Mouse (Mus musculus) midbrain, embryonic 15.5 days (tissue): ENCODE results near the gene Trir. TPM values are rescaled to one million over a fixed set of nuclear protein-coding genes. Genes with fewer than 3 reads are reported as not detected.

Experiments
- ATAC-seq: fragments of 200-750 bp; cut with Nextera tagmentation; replicated peaks from 2 replicates; pipeline ENCODE4 v1.8.0; 2017; ENCODE audit warnings: moderate TSS enrichment
- H3K27ac ChIP-seq: fragments of 300-500 bp; sonication (generic); 2 replicates; pipeline ENCODE4 v1.5.1; 2015; ENCODE audit warnings: mild to moderate bottlenecking, inconsistent platforms
- H3K27me3 ChIP-seq: fragments of 300-500 bp; sonication (generic); replicated peaks from 2 replicates; pipeline ENCODE4 v1.6.1; 2015; ENCODE audit warnings: inconsistent platforms
- H3K36me3 ChIP-seq: fragments of 300-500 bp; sonication (generic); replicated peaks from 2 replicates; pipeline ENCODE4 v1.6.1; 2015; ENCODE audit warnings: inconsistent platforms
- H3K4me1 ChIP-seq: fragments of 300-500 bp; sonication (generic); 2 replicates; pipeline ENCODE4 v1.6.1; 2015; ENCODE audit warnings: inconsistent platforms
- H3K4me2 ChIP-seq: fragments of 300-500 bp; sonication (generic); 2 replicates; pipeline ENCODE4 v1.6.1; 2015; ENCODE audit warnings: inconsistent platforms, mild to moderate bottlenecking, moderate library complexity
- H3K4me3 ChIP-seq: fragments of 300-500 bp; sonication (generic); 2 replicates; pipeline ENCODE4 v1.5.1; 2015; ENCODE audit warnings: mild to moderate bottlenecking, inconsistent platforms
- H3K9ac ChIP-seq: fragments of 300-500 bp; sonication (generic); 2 replicates; pipeline ENCODE4 v1.6.1; 2015; ENCODE audit warnings: mild to moderate bottlenecking, inconsistent platforms
- H3K9me3 ChIP-seq: fragments of 300-500 bp; sonication (generic); 2 replicates; pipeline ENCODE4 v1.6.1; 2016; ENCODE audit warnings: inconsistent platforms
- WGBS: fragments of 180-500 bp; shearing (Covaris S2); methylation state at CpG from one replicate; pipeline ENCODE4 v1.1.7; 2015; ENCODE audit warnings: mixed read lengths; 5-methylcytosine and 5-hydroxymethylcytosine counted together
- polyA plus RNA-seq: library from polyadenylated mRNA; unstranded; fragments of >200 nt; fragmentation: Nextera tagmentation; extraction: Ambion mirVana; gene quantifications from 2 replicates; pipeline ENCODE4 v1.2.1, GENCODE M21; 2015

Trir gene
- 121 and 124 TPM in 2 replicates for polyA plus RNA-seq

DNA sequence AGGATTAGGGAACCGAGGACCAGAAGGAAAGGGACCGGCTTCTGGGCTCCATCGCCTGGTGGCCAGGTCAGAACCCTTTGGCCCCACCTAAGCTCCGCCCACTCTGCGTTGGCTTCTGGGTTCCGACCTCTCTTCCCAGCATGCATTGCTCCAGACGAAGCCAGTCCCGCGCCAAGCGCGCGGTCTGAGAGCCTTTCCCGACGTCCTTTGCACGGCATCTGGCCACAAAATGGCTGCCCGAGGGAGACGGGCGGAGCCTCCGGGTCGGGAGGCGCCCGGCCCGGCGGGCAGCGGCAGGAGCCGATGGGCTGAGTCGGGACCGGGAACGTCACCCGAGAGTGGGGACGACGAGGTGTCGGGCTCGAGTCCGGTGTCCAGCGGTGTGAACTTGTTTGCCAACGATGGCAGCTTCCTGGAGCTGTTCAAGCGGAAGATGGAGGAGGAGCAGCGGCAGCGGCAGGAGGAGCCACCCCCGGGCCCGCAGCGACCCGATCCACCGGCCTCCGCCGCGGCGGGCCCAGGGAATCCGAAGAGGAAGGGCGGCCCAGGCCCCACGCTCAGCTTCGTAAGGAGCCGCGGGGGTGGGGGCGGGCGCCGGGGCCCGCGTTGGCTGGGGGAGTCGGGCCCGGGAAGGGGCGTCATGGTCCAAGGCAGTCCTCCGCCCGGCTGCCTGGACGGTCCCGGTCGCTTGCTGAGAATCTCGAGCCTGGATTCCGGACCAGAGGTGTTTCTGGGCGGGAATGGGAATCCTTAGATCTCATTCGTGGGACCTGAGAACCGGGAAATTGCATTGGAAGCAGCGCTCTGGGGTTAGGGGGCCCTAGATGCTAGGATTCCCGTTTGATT, at the start of gene Trir:
Gene Trir (plus strand): TSS at position 154 of the 846 bp plus-strand sequence.
- Histone ChIP-seq H3K27me3 (no peaks in the 10 kb centered on the region), H3K4me1 (peaks cover 40% of the 10 kb centered on the region), H3K9me3 (no peaks in the 10 kb centered on the region), H3K4me2 (peak within 1 kb of the TSS; percentile 84), H3K36me3 (peaks cover 21% of the 10 kb centered on the region), H3K9ac (peak within 1 kb of the TSS; percentile 96), H3K4me3 (peak within 1 kb of the TSS; percentile 93), H3K27ac (peak within 1 kb of the TSS; percentile 90)
- ATAC-seq, result peak; percentile 75
- under 1% methylated on average over 71 of the region's 75 CpGs for WGBS

DNA sequence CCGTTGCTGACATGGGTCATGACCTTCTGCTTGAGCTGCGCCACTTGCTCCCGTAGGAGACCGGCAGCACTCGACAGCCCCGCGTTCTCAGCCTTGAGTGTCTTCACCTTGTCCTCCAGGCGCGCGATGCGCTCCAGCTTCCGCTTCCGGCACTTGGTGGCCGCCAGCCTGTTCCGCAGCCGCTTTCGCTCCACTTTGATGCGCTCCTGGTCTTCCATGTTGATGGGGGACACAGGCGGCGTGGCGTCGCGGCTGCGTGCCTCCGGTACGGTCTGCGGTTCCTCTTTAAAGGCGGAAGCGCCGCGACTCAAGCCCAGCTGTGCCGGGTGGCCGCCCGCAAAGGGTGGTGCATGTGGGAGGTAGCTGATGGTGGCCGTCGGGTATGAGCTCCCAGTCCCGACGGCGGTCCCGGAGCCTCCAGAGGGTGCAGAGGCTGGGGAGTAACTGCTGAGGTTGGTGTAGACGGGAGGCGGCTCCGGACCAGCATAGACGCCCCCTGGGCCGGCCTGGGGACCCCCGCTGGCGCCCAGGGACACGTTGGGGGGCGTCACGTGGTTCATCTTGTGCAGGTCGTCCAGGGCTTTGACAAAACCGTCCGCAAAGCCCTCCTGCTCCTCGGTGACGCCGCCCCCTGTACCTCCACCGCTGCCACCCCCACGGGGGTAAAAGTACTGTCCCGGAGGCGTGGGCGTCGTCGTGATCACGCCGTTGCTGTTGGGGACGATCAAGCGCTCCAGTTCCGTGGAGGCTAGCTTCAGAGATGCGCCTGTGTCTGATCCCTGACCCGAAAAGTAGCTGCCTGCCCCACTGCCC, 49.0 kb upstream of the Trir start:
- Histone ChIP-seq H3K9me3 (no peaks in the 10 kb centered on the region), H3K27me3 (peaks cover 18% of the 10 kb centered on the region), H3K4me1 (peaks cover 64% of the 10 kb centered on the region), H3K27ac (no peak overlapping the region; the same call in 1 of the 2 replicates), H3K4me2 (peak overlapping the region; percentile 100), H3K4me3 (peak overlapping the region; percentile 55), H3K9ac (peak overlapping the region; percentile 63), H3K36me3 (peaks cover 10% of the 10 kb centered on the region)
- no peak for ATAC-seq
- WGBS, result under 1% methylated on average over 70 of the region's 70 CpGs

DNA sequence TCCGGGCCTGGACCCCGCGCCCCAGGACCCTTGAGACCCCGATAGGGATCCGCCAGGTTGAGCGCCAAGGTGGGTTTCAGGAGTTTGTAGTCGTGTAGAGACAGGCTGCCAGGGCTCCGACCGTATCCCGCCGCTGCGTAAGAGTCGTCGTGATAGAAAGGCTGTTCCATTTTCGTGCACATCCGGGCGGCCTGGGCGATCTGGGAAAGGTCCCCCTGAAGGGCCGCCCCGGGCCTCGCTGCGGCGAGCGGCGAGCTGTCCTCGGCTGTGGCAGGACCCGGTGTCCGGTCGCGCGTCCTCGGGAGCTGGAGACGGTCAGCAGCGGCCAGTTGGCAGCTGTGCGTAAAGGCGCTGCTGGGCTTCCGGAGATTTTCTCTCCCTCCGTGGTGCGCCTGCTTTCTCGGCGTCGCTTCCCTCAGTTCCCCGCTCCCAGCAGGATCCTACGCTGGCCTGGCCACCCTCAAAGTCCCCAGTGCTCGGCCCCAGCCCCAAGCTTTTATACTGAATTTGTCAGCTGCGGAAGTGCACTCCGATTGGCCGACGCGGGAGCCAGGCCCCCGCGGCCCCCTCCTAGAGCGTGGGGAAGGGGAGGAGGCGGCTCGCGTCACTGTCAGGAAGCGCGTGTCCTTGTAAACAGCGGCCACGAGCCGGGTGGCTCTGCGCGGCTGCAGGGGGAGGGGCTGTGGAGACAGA, 48.2 kb upstream of the Trir start, which contains the start of gene Junb:
Gene Junb (minus strand): TSS at position 471 of the 693 bp plus-strand sequence.
- peak within 1 kb of the TSS; percentile 55 for H3K4me3 ChIP-seq
- under 1% methylated on average over 63 of the region's 63 CpGs for WGBS
- peak; percentile 41 for ATAC-seq
- H3K9me3 ChIP-seq, result no peaks in the 10 kb centered on the region
- H3K36me3 ChIP-seq, result peaks cover 4% of the 10 kb centered on the region; the same call in 1 of the 2 replicates
- H3K27ac ChIP-seq, result peak within 1 kb of the TSS; percentile 64
- peak within 1 kb of the TSS; percentile 100 for H3K4me2 ChIP-seq
- H3K9ac ChIP-seq, result peak within 1 kb of the TSS; percentile 63
- peaks cover 64% of the 10 kb centered on the region for H3K4me1 ChIP-seq
- peaks cover 18% of the 10 kb centered on the region for H3K27me3 ChIP-seq

DNA sequence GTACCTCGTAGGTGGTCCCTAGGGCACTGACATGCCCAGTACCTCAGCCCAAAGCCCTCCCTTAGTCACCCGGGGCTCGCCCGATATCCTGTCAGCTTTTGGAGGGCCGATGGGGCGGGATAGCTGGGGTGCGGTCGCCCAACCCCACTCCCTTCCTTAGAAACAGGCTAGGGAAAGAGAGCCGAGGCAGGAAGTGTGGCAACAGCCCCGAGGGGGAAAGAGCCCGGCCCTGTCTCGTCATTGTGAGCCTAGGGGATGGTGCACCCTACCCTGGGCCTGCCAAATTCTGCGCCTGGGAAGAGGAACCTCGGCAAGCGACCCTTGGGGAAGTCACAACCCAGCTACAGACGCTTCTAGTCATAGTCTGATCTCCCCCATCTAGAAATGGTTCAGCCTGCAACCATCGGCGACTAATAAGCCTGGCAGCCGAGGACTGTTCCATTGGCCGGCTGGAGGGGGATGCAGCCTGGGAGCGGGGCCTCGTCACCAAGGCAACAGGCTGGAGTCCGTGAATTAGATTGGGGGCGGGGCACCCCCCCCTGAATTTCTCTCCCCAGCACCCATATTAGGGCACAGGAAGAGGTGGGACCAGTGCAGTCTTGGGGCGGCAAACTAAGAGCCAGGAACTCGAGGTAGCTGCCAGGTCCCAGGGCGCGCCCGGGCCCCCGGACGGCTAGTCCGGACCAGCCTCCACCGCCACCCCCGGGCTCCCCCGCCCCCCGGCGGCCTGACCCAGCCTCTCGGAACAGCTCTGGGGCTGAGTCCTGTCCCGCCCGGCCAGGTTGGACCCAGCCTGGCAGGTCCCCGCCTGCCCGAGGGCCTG, 46.8 kb upstream of the Trir start:
- Histone ChIP-seq H3K4me2 (peak overlapping the region; percentile 100), H3K9me3 (no peaks in the 10 kb centered on the region), H3K4me1 (peaks cover 68% of the 10 kb centered on the region), H3K27ac (peak overlapping the region; percentile 45), H3K9ac (peak overlapping the region; percentile 30), H3K4me3 (peak overlapping the region; percentile 31), H3K27me3 (peaks cover 28% of the 10 kb centered on the region), H3K36me3 (no peaks in the 10 kb centered on the region)
- peak; percentile 34 for ATAC-seq
- 3% methylated on average over 40 of the region's 42 CpGs for WGBS

DNA sequence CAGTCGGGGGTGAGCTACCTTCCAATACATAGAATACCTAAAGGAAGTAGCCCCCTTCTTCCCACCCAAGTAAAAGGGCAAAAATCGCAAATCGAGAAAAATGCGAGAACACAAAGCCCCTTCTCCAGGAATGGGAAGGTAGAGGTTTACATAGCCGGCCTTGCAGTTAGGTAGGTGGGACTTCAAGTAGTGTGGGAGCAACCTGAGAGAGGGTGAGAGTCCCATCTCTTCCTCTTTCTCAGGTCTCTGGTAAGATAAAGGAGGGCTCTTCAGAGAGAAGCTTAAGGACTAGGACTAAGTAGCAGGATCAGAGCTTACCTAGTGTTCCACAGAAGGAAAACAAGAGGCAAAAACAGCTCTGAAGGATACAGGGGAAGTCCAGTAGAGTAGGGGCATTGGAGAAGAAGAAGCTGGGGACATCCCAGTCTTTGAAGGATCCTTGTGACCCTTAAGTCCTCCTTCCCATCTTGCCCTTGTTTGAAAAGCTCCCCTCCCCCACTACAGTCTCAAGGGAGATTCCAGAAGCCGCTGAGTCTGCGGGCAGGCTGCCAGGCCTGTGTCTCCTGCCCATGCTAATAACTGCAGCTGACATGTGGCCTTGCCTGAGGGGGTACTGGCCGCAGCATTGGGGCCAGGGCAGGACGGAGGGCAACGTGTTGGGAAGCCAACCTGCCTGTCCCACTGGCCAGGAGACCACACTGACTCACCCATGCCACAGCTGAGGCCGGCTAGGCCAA, 45.8 kb upstream of the Trir start:
- Histone ChIP-seq H3K36me3 (no peaks in the 10 kb centered on the region), H3K4me1 (peaks cover 69% of the 10 kb centered on the region), H3K27ac (peak overlapping the region; percentile 45), H3K9ac (peak overlapping the region; percentile 30; the same call in 1 of the 2 replicates), H3K9me3 (no peaks in the 10 kb centered on the region), H3K4me2 (peak overlapping the region; percentile 100; the same call in 1 of the 2 replicates), H3K27me3 (peaks cover 28% of the 10 kb centered on the region), H3K4me3 (no peak overlapping the region)
- ATAC-seq, result no peak
- WGBS, result 33% methylated on average over 11 of the region's 11 CpGs

DNA sequence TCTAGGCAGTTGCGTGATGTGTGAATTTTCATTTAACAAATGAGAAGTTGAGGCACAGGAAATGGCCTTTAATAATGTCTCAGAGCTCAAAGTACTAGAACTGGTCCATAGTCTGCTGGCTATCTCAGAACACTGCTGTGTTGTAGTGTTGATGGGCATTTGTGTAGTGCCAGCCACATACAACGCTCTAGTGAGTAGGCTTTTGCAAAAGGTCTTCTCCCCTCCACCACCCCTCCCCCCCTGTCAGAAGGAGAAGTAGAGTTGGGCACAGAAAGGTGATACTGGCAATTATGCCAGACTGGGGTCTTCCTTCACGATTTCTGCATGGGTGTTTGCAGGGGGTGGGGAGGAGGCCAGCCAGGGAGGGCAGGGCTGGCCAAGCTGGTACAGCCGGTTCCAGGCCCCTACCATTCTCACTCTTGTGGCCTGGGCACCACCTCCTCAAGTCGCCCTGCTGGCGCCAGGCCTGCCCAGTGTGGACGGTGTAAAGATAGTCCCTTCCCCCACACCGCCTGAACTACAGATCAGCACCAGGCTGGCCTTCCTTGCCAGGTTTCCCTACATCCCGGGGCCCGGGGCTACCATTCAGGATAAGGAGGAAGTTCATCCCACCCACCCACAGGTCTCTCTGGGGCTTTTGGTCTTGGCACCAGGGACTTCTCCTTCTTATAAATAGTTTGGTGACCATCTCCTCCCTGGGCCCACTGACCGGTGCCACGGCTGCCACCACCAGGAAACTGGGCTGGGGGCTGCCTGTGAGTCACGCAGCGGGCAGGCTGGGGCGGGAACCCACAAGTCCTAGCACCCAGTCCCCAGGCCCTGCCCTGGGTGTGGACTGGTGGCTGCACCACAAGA, 44.8 kb upstream of the Trir start:
- WGBS, result 87% methylated on average over 15 of the region's 15 CpGs
- H3K4me2 ChIP-seq, result no peak overlapping the region
- H3K27ac ChIP-seq, result no peak overlapping the region
- ATAC-seq, result no peak
- H3K9ac ChIP-seq, result no peak overlapping the region
- H3K4me3 ChIP-seq, result no peak overlapping the region
- peaks cover 29% of the 10 kb centered on the region for H3K27me3 ChIP-seq
- H3K4me1 ChIP-seq, result peaks cover 67% of the 10 kb centered on the region
- H3K9me3 ChIP-seq, result no peaks in the 10 kb centered on the region
- no peaks in the 10 kb centered on the region for H3K36me3 ChIP-seq

DNA sequence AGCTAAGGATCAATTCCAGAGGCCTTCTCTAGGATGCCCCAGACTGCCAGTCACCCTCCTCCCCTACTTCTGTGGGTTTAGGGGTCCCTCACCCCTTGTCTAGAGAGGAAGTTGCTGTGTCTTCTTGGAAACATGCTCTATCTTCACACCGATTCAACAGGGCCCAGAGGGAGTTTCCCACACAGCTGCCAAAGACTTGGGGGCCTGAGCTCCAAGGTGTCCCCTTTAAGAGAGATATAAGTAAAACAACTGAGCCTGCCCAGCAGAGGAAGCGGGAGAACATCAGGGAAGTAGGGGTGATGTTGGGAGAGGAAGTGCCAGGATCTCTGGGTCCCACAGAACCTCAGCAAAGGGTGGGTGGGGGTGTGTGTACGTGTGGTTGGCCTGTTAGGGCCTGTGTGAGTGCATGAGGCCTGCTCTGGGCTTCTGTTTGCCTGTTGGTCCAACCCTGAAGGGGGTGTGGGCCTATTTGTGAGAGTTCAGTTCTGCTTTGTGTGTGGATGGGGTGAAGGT, 44.1 kb upstream of the Trir start:
- Histone ChIP-seq H3K27ac (no peak overlapping the region), H3K9me3 (no peaks in the 10 kb centered on the region), H3K9ac (no peak overlapping the region), H3K36me3 (no peaks in the 10 kb centered on the region), H3K4me2 (no peak overlapping the region), H3K27me3 (peaks cover 29% of the 10 kb centered on the region), H3K4me1 (peaks cover 60% of the 10 kb centered on the region), H3K4me3 (no peak overlapping the region)
- no peak for ATAC-seq
- WGBS, result 71% methylated on average over 3 of the region's 3 CpGs

DNA sequence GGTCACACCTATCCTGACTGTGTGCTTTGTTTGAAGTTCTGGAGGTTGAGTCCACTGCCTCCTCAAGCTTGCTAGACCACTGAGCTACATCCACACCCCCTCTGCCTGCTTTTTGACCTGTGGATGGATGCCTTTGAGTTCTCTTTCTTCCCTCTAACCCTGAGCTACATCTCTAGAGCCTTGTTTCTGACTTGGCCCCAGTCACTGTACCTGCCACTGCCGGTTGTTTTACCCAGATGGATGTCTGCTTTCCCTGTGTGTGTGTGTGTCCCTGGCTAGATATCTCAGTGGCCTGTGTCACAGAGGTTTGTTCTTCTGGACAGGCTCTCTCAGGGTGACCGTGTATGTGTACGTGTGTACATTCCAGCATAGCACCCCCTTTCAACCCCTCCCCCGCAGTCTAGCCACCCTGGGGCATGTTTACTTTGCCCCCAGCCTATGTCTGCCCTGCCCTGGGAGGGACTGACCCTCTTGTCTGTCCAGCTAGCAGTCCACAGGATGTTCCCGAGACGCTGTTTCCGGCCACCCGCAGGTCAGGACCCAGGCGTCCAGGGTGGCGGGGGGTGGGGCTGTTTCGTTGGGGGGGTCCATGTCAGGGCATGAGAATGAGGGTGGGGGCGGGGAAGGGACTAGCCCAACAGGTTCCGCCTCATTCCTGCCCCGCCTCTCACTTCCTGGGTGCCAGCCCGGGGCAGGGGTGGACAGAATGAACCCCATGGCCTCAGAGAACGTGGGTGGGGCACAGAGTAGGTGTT, 42.2 kb upstream of the Trir start:
- H3K4me1 ChIP-seq, result peaks cover 45% of the 10 kb centered on the region
- ATAC-seq, result no peak
- H3K27ac ChIP-seq, result peak overlapping the region; percentile 82; the same call in 1 of the 2 replicates
- H3K27me3 ChIP-seq, result peaks cover 30% of the 10 kb centered on the region
- H3K36me3 ChIP-seq, result no peaks in the 10 kb centered on the region
- H3K9me3 ChIP-seq, result no peaks in the 10 kb centered on the region
- H3K9ac ChIP-seq, result peak overlapping the region; percentile 49
- peak overlapping the region; percentile 98 for H3K4me2 ChIP-seq
- H3K4me3 ChIP-seq, result peak overlapping the region; percentile 55
- WGBS, result 19% methylated on average over 16 of the region's 16 CpGs

DNA sequence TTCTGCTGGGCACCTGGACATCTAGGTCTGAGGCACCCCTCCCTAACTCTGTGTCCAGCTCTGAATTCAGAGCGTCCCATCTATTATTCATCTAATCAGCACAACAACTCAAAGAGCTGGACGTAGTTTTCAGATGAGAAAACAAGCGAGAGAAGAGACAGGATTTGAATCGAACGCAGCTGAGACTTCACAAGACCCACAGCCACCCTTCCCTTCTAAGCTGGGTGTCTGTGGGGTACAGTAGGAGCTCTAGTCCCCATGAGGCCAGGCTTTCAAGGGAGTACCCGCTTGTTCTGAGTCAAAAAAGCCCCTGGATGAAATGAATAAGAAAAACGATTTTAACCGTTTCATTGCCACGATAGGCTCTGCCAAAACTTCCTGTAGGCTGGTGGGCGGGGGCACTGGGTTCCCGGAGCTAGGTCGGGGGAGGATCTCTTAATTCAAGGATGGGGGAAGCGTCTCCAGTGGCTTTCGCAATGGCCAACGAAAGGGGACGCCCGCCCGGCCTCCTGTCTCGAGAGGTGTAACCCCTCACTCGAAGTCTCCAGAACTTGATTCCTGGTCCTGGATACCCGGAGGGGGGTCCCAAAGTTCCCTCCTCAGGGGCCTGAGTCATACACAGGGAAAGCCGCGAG, 41.5 kb upstream of the Trir start:
- Histone ChIP-seq H3K4me1 (peaks cover 43% of the 10 kb centered on the region), H3K27ac (peak overlapping the region; percentile 82), H3K27me3 (peaks cover 30% of the 10 kb centered on the region), H3K4me2 (peak overlapping the region; percentile 98), H3K9ac (peak overlapping the region; percentile 49), H3K9me3 (no peaks in the 10 kb centered on the region), H3K4me3 (peak overlapping the region; percentile 55), H3K36me3 (no peaks in the 10 kb centered on the region)
- WGBS, result 2% methylated on average over 23 of the region's 23 CpGs
- no peak for ATAC-seq
